Mouse (Mus musculus): Measurements from ENCODE around the gene Rack1.

DNA sequence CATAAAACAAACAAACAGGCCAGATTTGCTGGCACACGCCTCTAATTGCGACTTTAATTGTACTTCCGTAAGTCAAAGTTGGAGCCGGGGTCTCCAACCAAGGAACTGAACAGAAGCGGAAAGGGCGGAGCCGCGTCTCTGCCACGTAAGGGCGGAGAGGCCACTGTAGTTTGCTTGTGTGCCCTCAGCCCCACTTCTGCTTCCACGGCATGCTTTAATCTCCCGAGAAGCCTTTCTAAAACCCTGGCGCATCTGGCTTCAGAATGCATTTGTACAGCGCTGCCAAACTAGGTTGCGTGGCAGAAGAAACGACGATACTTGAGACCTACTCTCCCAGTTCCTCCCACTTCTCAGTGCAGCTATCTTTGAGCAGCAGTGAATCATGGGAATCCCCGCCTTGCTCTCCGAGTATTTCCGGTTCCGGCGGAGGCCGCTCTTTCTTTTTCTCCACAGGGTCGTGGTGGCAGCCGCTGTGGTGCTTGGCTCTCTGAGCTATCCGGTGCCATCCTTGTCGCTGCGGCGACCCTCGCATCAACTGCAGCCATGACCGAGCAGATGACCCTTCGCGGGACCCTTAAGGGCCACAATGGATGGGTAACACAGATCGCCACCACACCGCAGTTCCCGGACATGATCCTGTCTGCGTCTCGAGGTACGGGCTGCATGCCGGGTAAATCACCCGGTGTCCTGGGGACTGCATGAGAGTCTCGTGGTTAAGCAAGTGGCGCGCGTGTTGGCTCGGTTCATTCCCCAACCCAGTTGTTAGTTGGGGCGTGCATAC lies at the start of gene Rack1:
- peak; percentile 99 for TF ChIP-seq NELFE (IDR thresholded peaks at IDR 0.05; ENCODE audit: low read depth, low read length)
- TF ChIP-seq MXI1 (IDR thresholded peaks at IDR 0.05; ENCODE audit: low read depth, low read length), result peak; percentile 92
- 0 out of 2 replicates have a peak, but pooled peaks have one; percentile 37 for TF ChIP-seq JUND (IDR thresholded peaks at IDR 0.05; ENCODE audit: low read depth, low read length)
